Mouse (Mus musculus): ENCODE results near the gene Gpx1.
"Not testable (repeated sequence)": the region's sequence is repeated elsewhere in the genome, so short reads cannot be mapped to it uniquely, and the experiment has no call there.

Gpx1 gene

DNA sequence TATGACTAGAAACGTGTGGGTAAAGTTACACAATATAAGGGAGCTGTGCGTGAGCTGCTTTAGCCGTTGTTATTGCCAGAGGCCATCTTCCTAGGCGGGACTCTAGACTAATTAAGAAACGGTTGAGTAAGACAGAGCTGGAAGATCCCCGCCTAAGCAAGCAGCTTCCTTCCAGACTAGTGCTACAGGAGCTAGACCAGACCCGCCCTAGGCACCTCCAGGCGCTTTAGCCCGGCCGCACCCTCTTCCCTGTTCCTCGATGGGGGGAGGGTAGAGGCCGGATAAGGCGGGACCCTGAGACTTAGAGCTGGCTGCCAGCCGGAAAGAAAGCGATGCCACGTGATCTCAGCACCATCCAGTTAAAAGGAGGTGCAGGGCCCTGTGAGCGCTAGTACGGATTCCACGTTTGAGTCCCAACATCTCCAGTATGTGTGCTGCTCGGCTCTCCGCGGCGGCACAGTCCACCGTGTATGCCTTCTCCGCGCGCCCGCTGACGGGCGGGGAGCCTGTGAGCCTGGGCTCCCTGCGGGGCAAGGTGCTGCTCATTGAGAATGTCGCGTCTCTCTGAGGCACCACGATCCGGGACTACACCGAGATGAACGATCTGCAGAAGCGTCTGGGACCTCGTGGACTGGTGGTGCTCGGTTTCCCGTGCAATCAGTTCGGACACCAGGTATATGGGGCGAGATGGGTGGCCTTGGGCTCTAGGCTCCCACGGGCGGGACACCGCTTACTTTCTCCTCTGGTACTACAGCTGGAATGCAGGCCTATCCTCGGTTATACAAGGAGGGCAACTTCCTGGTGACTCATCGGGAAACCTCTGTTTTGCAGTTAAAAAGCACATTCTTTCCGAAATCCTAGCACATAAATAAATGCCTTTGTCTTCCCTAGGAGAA is at the start of gene Gpx1:
Gene Gpx1 (plus strand): TSS at position 18 of the 896 bp plus-strand sequence.
- peak; percentile 98 for DNase-seq (ENCODE audit: low read depth, low spot score)

DNA sequence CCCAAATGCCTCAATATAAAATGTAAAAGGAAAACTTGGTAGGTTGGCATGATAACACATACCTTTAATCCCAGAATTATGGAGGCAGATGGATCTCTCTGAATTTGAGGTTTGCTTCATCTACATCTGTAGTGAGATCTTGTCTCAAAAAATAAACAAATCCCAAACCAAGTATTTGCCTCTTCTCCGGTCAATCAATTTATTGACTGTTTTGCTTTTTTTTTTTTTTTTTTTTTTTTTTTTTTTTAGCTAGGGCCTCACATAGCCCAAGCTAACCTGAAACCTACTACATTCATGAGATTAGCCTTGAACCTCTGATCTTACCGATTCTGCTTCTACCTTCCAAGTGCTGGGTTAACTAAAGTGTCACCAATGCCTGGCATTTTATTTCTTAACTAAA is 49.4 kb upstream of the Gpx1 start:
- no peak for DNase-seq (ENCODE audit: low read depth, low spot score)

DNA sequence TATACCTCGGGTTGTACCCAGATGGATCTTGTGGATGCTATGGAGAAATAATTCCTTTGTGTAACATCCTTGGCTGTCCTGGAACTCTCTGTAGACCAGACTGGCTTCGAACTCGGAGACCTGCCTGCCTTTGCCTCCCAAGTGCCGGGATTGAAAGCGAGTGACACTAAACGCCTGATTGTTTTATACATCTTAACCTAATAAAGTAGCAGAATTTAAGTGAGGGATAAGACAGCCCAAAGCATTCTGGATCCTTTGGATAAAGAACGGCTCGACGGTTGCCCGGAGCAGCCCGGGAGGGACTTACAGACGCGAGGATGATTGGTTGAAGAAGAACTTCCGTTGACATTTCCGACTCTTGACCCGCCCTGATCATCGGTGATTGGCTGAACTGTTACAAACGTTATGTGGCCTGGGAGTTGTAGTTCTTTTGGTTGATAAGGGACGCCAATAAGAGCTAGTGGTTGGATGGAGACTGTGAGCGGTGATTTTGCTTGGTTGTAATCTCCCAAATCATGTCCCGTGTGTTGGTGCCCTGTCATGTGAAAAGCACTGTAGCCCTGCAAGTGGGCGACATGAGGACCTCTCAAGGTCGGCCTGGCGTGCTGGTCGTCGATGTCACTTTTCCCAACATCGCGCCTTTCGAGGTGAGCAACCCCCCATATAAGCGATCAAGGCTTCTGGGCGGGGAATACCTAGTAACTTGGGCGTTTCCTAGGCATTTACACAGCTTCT is 48.5 kb upstream of the Gpx1 start, which contains the start of gene Nicn1:
Gene Nicn1 (plus strand): TSS at position 414 of the 735 bp plus-strand sequence.
- peak; percentile 99 for DNase-seq (ENCODE audit: low read depth, low spot score)

DNA sequence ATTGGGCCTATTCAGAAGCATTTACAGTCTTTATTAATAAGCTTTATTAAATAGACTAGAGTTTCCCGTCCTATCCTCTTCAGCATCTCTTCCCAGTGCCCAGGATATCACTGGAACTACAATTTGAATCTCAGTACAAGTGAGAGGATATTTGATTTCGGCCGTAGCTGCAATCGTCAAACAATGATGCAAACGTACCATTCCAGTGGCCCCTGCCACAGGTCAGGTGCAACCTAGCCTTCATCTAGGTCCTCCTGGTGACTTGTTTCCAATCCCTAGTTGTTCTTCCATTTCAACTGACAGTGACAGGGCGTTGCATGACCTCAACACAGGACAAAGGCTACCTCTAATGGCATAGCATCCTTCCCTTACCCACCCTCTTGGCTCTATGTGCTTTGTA is 47.9 kb upstream of the Gpx1 start:
- no peak for DNase-seq (ENCODE audit: low read depth, low spot score)

DNA sequence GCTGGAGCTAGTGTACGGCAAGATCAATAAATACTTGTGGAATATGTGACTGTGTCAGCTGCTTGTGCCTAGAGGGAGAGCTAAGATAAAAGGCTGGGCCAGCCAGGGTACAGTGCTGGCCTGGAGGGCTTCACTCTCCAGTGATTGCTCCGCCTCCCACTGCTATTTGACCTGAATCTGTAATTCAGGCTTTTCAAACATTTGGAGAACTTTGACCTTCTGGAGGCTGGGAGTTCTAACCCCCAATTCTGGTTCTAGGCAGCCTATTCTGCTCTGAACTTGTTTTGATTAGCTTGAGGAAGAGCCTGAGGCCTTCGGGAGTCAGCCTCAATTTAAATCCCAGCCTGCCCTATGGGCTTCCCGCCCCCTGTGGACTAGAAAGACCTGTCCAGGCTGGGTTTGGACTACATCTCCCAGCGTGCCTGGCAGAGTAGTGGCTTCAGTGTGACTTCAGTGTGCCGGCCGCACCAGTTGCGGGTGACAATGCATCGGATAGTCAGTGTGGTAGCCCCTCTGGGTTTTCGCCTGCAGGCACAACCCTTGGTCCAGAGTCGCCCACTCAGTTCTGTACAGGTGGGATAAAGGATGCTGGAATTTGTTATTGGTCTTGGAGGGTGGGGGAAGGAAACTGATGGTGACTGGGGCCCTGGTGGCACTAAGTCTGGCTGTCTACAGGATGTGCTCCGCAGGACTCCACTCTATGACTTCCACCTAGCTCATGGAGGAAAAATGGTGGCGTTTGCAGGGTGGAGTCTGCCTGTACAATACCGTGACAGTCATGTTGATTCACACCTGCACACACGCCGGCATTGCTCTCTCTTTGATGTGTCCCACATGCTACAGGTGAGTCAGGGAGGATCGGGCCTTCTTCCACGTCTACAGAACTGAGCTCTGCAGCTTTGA is 42.0 kb upstream of the Gpx1 start, which contains the start of gene Amt:
Gene Amt (plus strand): TSS at position 401 of the 903 bp plus-strand sequence.
- no peak for DNase-seq (ENCODE audit: low read depth, low spot score)

DNA sequence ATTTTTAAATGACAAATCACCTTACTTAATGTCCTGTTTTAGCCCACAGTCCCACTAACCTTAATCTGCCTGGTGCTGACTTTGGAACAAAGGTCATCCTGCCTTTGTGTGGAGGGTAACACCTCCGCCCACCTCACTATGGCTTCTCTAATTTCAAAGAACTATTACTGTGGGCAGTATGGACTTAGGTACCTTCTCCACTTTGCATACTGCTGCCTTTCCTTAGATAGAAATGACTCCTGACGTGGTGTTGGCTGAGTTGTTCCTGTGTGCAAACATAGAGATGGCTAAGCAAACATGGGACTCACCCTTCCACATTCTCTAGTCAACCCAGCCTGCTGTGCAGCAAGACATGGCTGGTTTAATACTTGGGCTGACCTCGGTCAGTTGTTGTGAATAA is 36.9 kb upstream of the Gpx1 start:
- DNase-seq (ENCODE audit: low read depth, low spot score), result no peak

DNA sequence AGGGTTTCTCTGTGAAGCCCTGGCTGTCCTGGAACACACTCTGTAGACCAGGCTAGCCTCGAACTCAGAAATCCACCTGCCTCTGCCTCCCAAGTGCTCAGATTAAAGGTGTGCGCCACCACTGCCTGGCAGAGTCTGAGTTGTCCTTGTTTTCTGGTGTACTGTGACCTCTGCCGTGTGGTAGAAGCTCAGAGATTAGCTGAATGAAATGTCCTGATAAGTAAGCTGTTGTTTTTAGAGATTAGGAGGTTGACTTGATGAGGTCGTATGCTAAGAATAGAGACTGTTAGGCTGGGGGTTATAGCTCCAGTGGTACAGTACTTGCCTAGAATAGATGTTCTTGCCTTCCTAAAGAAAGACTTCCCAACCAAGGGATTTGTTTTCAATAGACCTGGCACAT is 34.0 kb upstream of the Gpx1 start:
- DNase-seq (ENCODE audit: low read depth, low spot score), result no peak

DNA sequence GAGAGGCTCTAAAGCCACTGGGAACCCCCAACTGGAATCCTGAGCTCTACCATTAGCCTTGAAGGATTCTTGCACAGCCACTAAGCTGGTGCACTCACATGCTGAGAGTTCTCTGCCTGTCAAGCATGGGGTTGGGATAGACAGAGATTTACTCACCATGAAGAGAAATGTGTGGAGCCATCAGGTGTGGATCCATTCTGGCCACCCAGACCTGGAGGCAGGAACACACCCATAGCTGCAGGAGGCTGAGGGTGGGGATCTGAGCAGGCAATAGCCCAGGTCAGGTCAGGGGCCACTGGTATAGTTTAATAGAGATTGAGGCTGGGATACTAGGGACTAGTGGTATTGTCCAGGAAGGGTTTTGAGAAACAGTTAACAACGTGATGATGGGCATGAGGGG is 33.5 kb upstream of the Gpx1 start:
- DNase-seq (ENCODE audit: low read depth, low spot score), result no peak

DNA sequence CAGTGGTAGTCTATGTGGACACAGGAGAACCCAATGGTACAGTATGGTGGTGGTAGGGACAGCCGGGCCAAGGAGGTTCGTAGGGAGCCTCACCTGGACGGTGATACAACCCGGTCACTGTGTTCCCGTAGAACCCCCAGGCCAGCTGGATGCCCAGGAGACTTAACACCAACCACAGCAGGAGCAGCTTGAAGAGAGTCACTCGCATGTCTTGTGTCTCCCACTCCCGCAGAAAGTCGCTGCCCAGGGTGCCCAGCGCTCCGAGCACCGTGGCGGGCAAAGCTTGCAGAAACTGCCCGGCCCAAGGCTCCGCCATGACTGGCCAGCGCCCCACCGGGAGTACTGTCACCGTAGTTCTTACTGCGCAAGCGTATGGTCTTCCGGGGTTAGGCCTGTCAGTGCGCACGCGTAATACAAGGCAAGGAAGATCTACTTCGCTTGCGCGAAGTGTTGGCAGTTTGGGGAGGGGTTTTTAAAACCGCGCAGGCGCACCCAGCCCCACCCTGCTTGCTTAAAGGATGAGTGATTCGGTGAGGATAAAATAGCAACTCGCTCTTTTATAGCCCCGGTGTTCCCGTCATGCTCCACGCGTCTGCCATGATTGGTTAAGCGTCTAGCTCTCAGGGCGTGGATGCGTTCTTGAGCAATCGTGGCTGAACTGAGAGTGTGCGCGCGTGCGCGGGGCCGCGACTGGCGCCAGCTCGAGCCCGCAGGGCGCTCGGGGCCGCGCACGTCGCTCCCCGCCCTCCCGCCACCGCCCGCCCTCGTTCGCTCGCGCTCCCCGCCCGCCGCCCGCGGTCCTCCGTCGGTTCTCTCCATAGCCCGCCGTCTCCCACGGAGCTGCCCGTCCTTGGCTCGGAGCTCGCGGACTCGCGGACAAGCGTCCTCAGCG is 32.8 kb upstream of the Gpx1 start, which contains the start of the genes Rhoa and Tcta:
Gene Rhoa (plus strand): TSS at position 501 of the 892 bp plus-strand sequence.
Gene Tcta (minus strand): TSS at position 532 of the 892 bp plus-strand sequence.
- DNase-seq (ENCODE audit: low read depth, low spot score), result peak; percentile 99

DNA sequence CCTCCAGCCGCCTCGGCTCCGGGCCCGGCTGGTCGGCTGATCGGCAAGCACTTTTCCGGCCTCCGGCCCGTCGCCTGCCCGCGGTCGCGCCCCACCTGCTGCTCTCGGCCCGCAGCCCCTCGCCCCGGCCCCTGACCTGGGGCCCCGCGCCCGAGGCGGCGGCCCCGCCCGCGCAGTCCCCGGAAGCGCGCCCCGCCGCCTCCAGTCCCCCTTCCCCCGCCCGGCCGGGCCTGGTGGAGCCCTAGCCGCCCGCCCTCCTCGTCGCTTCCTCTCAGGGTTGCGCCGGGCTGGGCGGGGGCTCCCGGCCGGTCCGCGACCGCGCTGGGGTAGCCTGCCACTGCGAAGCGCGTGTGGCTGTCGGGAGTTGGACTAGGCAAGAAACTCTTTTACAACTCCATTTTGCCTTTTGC is 32.1 kb upstream of the Gpx1 start:
- peak; percentile 60 for DNase-seq (ENCODE audit: low read depth, low spot score)

DNA sequence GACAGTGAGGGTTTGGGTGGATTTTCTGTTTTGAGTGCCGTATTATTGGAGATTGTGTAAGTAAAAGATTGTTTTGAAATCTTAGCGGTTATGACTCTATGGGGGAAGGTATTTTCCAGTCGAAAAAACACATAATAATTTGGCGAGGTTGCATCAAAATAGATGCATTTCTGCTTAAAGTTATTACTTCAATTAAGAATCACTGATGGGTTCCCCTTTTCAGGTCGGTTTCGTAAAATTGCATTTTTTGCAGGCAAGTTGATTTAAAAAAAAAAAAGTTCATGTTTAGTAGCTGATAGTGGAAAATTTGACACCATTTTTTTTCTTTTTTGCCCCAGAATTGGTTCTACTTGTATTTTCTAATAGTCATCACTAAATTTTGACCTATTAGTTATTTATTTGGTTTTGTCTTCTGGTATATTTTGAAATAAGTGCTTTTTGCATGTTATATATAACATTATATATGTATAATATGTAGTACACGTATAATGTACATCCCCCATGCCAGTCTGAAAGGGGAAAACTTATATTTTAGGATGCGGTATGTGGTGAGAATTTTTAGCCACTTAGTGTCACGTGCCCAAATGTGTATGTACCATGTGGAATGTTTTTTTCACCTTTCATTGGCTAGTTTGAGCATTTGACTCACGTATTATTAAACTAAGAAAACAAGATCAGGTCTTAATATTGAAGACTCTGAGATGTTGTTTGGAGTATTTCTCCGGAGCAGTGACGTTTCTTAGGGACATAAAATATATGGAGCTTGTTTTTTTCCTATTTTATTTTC is 31.5 kb upstream of the Gpx1 start:
- peak; percentile 39 for DNase-seq (ENCODE audit: low read depth, low spot score)

DNA sequence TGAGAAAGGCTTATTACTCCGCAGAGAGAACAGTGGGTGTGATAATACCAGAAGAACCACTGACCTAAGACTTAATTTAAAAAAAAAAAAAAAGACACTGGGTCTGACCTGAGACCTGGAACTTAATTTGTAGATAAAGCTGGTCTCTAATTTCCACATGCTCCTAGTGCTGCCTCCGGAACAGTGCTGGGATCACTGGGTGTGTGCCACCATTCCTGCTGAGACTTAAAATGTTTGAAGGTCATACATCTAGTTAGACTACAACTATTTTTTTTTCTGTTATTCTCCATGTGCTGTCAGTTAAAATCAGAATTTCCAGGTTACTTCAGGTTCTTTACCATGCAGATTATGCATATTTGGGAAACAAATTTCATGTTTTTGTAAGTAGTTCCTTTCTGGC is 30.6 kb upstream of the Gpx1 start:
- no peak for DNase-seq (ENCODE audit: low read depth, low spot score)

DNA sequence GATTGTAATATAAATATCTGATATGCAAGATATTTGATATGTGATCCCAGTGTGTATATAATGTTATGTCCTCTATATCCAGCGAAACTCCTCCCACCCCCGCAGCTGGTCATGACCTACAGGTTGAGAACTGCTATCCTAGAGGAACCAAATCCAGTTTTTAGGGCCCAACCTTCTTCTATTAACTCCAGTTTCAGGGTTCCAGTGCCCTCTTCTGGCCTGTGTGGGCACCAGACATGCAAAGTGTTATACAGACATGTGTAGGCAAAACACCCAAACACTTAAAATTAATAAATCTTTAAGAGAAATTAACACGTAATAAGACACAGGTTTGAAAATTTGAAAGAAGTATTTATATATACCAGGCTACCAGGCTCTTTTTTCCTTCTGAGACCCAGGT is 21.1 kb upstream of the Gpx1 start:
- DNase-seq (ENCODE audit: low read depth, low spot score), result peak; percentile 36

DNA sequence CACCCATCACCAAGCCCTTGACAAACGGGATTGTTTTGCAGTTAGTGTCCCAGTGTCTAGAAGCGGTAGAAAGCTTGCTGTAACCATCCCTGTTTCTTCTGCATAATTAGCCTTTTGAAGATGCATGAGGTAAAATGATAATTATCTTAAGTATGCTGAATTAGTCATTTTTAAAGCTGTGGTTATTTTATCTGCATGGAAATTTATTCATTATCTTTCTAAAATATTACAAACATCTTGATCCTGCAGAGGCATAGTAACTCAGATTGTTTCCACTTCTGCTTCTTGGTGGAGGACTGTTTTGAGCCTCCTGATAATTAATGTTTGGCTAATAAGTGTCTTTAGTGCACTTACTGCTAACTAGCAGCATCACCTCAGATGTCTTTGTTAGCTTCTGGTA is 20.2 kb upstream of the Gpx1 start:
- no peak for DNase-seq (ENCODE audit: low read depth, low spot score)

DNA sequence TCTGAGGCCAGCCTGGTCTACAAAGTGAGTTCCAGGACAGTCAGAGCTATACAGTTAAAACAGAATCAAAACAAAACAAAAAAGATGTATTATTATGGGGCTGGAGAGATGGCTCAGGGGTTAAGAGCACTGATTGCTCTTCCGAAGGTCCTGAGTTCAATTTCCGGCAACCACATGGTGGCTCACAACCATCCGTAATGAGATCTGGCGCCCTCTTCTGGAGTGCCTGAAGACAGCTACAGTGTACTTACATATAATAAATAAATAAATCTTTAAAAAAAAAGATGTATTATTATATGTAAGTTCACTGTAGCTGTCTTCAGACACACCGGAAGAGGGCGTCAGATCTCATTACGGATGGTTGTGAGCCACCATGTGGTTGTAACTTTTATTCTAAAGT is 16.6 kb upstream of the Gpx1 start:
- DNase-seq (ENCODE audit: low read depth, low spot score), result not testable (repeated sequence)

DNA sequence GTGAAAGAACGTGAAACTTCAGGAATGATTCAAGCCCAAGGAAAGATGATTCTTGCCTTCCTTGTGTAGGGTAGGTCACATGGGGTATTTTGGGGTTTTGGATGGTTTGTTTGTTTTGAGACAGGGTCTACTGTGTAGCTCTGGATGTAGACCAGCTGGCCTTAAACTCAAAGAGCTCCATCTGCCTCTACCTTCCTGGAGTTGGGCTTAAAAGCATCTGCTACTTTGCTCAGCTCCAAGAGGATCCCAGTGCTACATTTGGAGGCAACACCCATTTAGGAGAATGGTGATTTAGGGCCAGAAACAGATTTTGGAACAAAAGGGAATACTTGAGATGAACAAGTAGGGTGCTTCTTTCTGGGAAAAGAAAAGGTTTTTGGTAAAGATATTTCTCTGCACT is 13.9 kb upstream of the Gpx1 start:
- DNase-seq (ENCODE audit: low read depth, low spot score), result no peak

DNA sequence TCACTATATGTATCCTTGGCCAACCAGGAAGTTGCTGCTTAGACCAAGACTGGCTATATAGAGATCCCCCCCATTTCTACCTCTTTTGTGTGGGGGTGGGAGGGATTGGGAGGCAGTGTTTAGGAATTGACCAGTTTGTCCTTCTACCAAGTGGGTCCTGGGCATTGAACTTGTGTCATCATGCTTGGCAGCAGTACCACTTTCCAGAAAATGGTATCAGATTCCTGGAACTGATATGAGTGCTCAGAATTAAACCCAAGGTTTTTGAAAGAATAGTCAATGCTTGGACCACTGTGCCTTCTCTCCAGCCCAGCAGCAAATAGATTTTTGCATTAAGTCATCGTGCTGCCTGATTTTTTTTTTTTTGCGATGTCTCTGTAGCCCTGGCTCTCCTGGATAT is 12.9 kb upstream of the Gpx1 start:
- DNase-seq (ENCODE audit: low read depth, low spot score), result no peak

DNA sequence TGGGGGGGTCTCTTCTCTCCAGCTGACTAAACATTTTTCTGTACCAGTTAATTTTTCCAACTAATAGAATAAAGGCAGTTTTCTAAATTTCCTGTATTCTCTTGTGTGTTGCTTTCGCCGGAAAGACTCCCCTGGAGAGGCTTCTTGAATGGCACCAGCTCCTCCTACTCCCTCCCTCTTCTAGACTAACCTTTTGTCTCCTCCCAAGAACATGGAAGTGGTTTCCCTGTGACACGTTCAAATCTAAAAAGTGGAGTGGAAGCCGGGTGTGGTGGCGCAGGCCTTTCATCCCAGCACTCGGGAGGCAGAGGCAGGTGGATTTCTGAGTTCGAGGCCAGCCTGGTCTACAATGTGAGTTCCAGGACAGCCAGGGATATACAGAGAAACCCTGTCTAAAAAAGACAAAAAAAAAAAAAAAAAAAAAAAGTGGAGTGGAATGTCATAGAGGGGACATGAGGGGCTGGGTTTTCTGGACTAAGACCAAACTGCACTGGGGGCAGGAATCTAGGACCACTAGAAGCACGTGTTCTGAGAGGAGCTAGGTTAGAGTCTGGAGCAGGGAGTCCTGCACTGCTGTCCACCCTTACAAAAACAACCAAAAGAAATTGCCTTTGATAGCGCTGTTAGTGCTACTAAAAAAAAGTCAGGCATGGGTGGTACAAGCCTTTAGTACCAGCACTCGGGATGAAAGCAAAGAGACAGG is 704 bp upstream of the Gpx1 start:
- DNase-seq (ENCODE audit: low read depth, low spot score), result no peak

DNA sequence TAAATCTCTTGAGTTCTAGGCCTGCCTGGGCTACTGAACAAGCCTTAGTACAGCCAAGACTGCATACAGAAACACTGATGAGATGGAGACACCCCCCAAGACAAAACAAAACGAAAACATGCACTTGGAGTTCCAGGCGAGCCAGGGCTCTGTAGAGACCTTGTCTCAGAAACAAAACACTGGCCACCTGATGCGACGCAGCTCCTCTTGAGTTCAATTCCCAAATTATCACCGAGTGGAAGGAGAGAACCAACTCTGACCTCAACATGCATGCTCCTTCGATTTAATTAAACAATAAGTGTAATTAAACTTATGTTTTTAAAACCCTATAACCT is 185 bp upstream of the Gpx1 start:
- peak; percentile 48 for DNase-seq (ENCODE audit: low read depth, low spot score)
